Mouse (Mus musculus) ZHBTc4 (cell line): ENCODE measurements around the gene Rhbdl3.

Experiments used
- DNase-seq: peaks from one replicate; pipeline ENCODE4 v3.0.0-alpha.2; 2011; ENCODE audit warnings: low read depth, low spot score

Rhbdl3 gene

GRCm38 (mm10) chr11:80384461-80384860, 83.7 kb downstream of the Rhbdl3 start:
- DNase-seq = no peak

GRCm38 (mm10) chr11:80385055-80385454, 84.3 kb downstream of the Rhbdl3 start:
- DNase-seq = no peak

- DNase-seq = no peak
Observed at GRCm38 (mm10) chr11:80386790-80387189, 86.1 kb downstream of the Rhbdl3 start.

GRCm38 (mm10) chr11:80389885-80390284, 89.2 kb downstream of the Rhbdl3 start:
- DNase-seq = no peak

GRCm38 (mm10) chr11:80391407-80392120, 90.9 kb downstream of the Rhbdl3 start:
- DNase-seq = no peak

GRCm38 (mm10) chr11:80395930-80396329, 95.2 kb downstream of the Rhbdl3 start:
- no peak for DNase-seq

GRCm38 (mm10) chr11:80396617-80397016, 95.9 kb downstream of the Rhbdl3 start:
- DNase-seq = no peak
